Mouse (Mus musculus) intestine, embryonic 15.5 days (tissue): ENCODE results near the gene Notch2. TPM values are rescaled to one million over a fixed set of nuclear protein-coding genes. Genes with fewer than 3 reads are reported as not detected.
A peak's percentile ranks its signal among the peaks of the same experiment; 100 is the strongest.

Experiments used
- ATAC-seq: fragments of 200-750 bp; cut with Nextera tagmentation; 2 replicates; pipeline ENCODE4 v1.8.0; 2017; ENCODE audit warnings: moderate TSS enrichment, moderate library complexity
- H3K27ac ChIP-seq: fragments of 300-500 bp; sonication (generic); 2 replicates; pipeline ENCODE4 v1.5.1; 2015; ENCODE audit warnings: mild to moderate bottlenecking, inconsistent platforms
- H3K27me3 ChIP-seq: fragments of 300-500 bp; sonication (generic); replicated peaks from 2 replicates; pipeline ENCODE4 v1.6.1; 2015; ENCODE audit warnings: inconsistent platforms
- H3K36me3 ChIP-seq: fragments of 300-500 bp; sonication (generic); 2 replicates; pipeline ENCODE4 v1.6.1; 2015; ENCODE audit warnings: inconsistent platforms
- H3K4me1 ChIP-seq: fragments of 300-500 bp; sonication (generic); replicated peaks from 2 replicates; pipeline ENCODE4 v1.6.1; 2015; ENCODE audit warnings: inconsistent platforms
- H3K4me2 ChIP-seq: fragments of 300-500 bp; sonication (generic); replicated peaks from 2 replicates; pipeline ENCODE4 v1.6.1; 2015; ENCODE audit warnings: mild to moderate bottlenecking, inconsistent platforms
- H3K4me3 ChIP-seq: fragments of 300-500 bp; sonication (generic); replicated peaks from 2 replicates; pipeline ENCODE4 v1.5.1; 2015; ENCODE audit warnings: inconsistent platforms
- H3K9ac ChIP-seq: fragments of 300-500 bp; sonication (generic); 2 replicates; pipeline ENCODE4 v1.6.1; 2015; ENCODE audit warnings: inconsistent platforms
- H3K9me3 ChIP-seq: fragments of 300-500 bp; sonication (generic); 2 replicates; pipeline ENCODE4 v1.6.1; 2016; ENCODE audit warnings: inconsistent platforms
- WGBS: fragments of 180-500 bp; shearing (Covaris S2); methylation state at CpG from one replicate; pipeline ENCODE4 v1.1.7; 2015; 5-methylcytosine and 5-hydroxymethylcytosine counted together
- polyA plus RNA-seq: library from polyadenylated mRNA; unstranded; fragments of >200 nt; fragmentation: Nextera tagmentation; extraction: Ambion mirVana; gene quantifications from 2 replicates; pipeline ENCODE4 v1.2.1, GENCODE M21; 2015

The Notch2 gene
- polyA plus RNA-seq, 1 experiment from 2014 or later, result 17.9 TPM

DNA sequence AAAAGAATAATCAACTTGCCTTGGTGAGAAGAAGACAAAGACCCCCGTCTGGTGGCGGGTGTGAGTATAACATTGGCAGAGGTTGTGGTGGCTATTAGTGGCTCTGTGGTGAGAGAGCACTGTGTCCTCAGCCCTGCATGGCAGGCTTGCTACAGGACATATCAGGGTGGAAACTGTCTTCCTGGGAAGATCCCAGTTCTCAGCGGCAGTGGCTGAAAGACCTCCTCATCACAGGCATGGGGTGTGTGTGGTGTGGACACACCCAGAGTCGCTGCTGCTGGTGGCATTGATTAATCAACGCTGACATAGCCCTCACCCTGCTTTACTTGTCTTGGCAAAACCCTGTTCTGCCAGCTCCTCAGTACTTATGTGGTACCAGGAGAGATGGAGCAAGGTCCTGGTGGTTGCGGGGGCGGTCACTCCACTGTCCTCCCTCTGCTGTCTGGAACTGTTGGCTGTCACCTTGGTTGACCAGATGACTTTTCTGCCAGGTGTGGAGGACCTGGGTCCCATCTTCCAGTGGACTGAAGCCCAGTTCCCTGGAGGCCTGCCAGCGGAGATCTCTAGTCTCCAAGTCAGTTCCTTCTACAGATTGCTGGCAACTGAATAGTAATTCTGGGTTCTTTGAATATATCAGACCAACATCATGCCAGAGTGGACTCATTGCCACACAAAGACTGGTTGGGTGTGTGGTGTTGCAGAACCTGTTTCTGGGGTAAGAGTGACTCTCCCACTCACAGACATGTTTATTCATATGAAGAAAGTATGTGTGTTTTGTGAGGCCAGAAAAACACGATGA, 7.3 kb downstream of the Notch2 start:
- no peak for ATAC-seq
- peaks cover 41% of the 10 kb centered on the region for H3K4me1 ChIP-seq
- no peak overlapping the region for H3K4me2 ChIP-seq

DNA sequence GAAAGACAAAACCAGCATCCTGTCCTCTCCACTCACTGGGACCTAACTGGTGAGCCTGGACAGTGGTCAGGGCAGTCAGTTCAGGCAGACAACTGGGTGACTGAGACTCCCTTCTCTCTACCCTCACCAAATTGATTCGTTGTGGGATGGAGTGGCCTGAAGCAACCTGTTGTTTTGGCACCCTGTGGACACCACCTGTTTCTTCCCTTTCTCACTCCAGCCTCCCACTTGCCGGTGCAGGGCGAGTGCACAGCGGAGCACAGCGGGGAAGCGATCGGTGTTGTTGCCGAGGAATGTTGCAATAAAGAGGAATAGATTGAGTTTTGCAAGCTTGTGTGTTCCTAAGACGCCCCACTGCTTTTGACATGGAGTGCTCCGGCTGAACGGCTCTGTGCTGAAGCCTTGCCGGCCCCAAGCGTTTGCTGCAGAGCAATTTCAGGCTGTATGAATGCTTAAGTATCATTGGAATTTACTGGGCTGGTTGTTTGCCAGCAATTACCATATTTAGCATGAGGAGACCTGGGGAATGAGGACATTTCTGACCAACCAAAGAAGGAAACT, 11.0 kb downstream of the Notch2 start:
- 7% methylated on average over 13 of the region's 13 CpGs for WGBS
- Histone ChIP-seq H3K27ac (peak overlapping the region; percentile 86), H3K4me1 (peaks cover 50% of the 10 kb centered on the region), H3K9me3 (no peaks in the 10 kb centered on the region), H3K4me3 (peak overlapping the region; percentile 12; the same call in 1 of the 2 replicates), H3K27me3 (no peaks in the 10 kb centered on the region), H3K9ac (peak overlapping the region; percentile 13; the same call in 1 of the 2 replicates), H3K36me3 (no peaks in the 10 kb centered on the region), H3K4me2 (peak overlapping the region; percentile 54)
- ATAC-seq, result peak; percentile 67

More for the DNA sequence above, 7.3 kb downstream of the Notch2 start:
- no peaks in the 10 kb centered on the region for H3K9me3 ChIP-seq
- no peak overlapping the region for H3K4me3 ChIP-seq
- no peaks in the 10 kb centered on the region for H3K36me3 ChIP-seq
- no peak overlapping the region for H3K27ac ChIP-seq
- WGBS, result 68% methylated on average over 9 of the region's 9 CpGs
- H3K9ac ChIP-seq, result no peak overlapping the region
- H3K27me3 ChIP-seq, result no peaks in the 10 kb centered on the region

DNA sequence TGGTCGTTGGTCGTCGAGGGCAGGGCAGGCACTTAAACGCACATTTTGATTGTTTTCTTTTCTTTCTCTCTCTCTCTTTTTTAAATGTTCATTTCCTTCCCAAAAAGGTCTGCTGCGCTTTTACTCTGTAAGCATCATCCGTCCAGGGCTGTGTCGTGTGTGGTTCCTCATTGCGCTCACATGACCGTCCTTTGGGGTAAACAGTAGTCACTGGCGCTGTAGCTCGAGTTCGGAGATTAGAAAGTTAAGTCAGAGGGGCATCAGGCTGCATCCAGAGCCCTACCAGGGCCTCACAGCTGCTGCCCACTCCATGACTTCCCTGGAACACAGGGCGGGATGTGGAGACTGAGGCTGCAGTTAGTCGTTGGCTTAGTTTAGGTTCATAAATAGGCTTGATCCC, 12.2 kb downstream of the Notch2 start:
- H3K4me1 ChIP-seq, result peaks cover 49% of the 10 kb centered on the region
- no peak overlapping the region for H3K9ac ChIP-seq
- no peaks in the 10 kb centered on the region for H3K36me3 ChIP-seq
- 33% methylated on average over 14 of the region's 14 CpGs for WGBS
- H3K4me2 ChIP-seq, result no peak overlapping the region
- ATAC-seq, result no peak
- no peaks in the 10 kb centered on the region for H3K9me3 ChIP-seq
- H3K4me3 ChIP-seq, result no peak overlapping the region
- peak overlapping the region; percentile 86 for H3K27ac ChIP-seq
- no peaks in the 10 kb centered on the region for H3K27me3 ChIP-seq

DNA sequence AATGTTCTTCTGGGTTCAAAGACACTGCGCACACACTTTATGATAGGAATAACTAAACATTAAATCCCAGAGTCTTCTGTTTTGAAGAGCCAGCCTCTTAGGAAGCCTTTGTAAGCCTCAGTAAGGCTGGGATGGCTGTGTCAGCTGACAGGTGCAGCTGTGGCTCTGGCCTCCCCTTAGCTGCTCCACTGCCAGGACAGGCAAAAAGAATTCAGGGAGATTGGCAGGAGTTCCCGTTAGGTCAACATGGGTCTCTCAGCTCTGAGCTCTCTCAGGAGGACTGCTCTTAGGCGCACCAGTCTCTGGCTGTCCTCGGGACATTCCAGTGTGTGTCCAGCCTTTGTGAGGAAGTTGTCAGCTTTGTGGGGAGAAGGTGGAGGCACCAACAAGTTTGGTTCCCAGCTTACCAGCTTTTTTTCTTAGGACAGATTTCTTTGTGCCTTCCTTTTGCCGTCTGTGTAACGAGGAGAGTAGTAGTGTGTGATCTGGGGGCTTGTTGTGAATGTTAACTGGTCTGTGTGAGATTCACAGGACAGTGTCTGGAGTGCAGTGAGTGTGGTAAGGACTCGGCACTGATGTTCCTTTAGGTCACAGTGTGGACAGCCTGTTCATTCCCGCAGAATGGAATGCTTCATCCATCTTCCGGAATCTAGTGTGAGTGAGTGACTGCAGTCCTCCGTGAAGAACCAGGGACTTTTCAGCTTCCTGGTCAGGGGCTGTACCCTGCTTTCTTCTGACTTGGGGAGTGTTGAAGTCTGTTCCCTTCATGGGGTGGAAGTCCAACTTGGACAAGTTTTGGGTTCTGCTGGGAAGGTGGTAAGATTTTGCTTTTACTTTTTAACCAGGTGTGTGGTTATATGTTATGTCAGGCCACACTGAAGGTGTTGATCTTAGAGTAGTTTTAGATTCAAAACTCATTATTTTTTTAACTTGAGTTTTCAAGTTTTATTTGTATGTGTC, 12.9 kb downstream of the Notch2 start:
- Histone ChIP-seq H3K4me3 (no peak overlapping the region), H3K27me3 (no peaks in the 10 kb centered on the region), H3K9me3 (no peaks in the 10 kb centered on the region), H3K9ac (no peak overlapping the region), H3K27ac (peak overlapping the region; percentile 86), H3K4me2 (no peak overlapping the region), H3K36me3 (no peaks in the 10 kb centered on the region), H3K4me1 (peaks cover 47% of the 10 kb centered on the region)
- 40% methylated on average over 10 of the region's 10 CpGs for WGBS
- peak; percentile 32 for ATAC-seq

DNA sequence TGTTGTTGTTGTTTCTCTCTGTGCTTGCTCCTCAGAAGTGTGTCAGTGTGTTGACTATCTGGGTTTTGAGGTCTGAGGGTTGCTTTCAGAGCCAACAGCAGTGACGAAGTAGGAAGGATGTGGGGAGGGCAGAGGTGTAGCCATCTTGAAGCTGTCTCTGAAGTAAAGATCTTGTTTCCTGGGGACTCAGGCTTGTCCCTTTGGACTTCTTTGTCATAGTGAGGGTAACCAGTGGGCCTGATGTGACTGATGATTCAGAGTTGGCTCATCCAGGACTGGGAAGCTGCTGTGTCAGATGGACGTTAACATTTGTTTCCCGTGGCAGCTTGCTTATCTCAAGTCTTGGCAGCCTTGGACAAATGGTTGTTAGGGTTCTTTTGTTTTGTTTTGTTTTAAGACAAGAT, 14.0 kb downstream of the Notch2 start:
- WGBS, result 33% methylated on average over 3 of the region's 3 CpGs
- ATAC-seq, result no peak
- Histone ChIP-seq H3K9me3 (no peaks in the 10 kb centered on the region), H3K4me2 (no peak overlapping the region), H3K9ac (no peak overlapping the region), H3K36me3 (no peaks in the 10 kb centered on the region), H3K27me3 (no peaks in the 10 kb centered on the region), H3K4me1 (peaks cover 51% of the 10 kb centered on the region), H3K4me3 (no peak overlapping the region), H3K27ac (no peak overlapping the region)

DNA sequence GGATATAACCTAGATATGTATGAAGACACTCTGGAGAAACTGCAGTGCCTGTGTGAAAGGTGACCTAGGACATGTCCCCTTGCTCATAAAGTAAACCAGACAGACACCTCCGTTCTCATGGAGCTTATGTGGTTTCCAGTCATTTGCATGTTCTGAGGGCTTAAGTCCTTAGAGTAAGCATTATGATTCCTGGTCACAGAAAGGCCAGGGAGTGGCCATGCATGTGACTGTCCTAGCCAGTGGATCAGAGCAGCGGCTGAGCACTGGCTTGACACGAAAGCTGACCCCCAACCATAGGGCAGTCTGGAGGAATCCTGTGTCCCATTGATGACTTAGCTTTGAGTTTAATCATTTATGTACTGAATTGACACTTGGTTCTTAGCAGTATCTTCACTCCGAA, 14.7 kb downstream of the Notch2 start:
- WGBS, result 61% methylated on average over 4 of the region's 4 CpGs
- Histone ChIP-seq H3K27ac (no peak overlapping the region), H3K27me3 (no peaks in the 10 kb centered on the region), H3K4me3 (no peak overlapping the region), H3K9ac (no peak overlapping the region), H3K4me1 (peaks cover 55% of the 10 kb centered on the region), H3K36me3 (no peaks in the 10 kb centered on the region), H3K9me3 (no peaks in the 10 kb centered on the region), H3K4me2 (no peak overlapping the region)
- ATAC-seq, result no peak

DNA sequence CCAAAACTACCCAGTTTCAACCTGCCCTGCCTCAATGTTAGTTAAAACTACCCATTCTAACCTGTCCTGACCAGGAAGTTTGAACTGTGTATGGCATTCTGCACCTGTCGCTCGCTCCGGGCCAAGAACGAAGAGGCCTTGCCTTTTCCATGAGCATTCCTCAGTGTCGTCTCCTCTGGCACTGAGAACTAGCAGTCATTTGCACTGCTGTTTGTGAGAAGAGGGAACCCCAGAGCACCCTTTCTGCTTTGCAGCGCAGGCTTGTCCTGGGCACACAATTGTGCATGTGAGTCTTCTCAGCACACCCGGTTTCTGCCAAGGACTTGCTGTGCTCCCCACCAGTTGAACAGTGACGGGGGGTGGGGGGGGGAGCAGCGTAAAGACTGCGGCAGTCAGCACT, 15.6 kb downstream of the Notch2 start:
- no peak overlapping the region for H3K4me3 ChIP-seq
- no peaks in the 10 kb centered on the region for H3K36me3 ChIP-seq
- H3K9ac ChIP-seq, result no peak overlapping the region
- H3K4me2 ChIP-seq, result no peak overlapping the region; the same call in 1 of the 2 replicates
- no peak overlapping the region for H3K27ac ChIP-seq
- WGBS, result 70% methylated on average over 10 of the region's 10 CpGs
- no peaks in the 10 kb centered on the region for H3K9me3 ChIP-seq
- no peaks in the 10 kb centered on the region for H3K27me3 ChIP-seq
- no peak for ATAC-seq
- peaks cover 55% of the 10 kb centered on the region for H3K4me1 ChIP-seq

DNA sequence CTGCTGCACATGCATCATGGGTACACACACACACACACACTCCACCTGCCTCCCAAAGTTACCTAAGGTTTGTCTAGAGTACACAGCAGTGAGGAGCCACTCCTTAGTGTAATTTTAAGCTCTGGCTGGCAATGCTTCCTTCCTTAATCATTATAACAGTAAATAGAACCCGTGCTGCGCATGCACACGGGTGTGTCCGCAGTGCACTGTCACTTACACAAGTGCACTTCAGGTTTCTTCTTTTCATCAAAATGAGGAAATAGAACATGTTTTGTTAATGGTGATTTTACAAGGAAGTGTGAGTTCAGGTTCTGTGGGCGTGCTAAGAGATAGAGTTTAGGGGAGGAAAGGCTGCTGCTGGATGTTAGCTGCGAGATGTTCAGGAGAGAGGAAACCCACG, 17.8 kb downstream of the Notch2 start:
- Histone ChIP-seq H3K36me3 (no peaks in the 10 kb centered on the region), H3K27me3 (no peaks in the 10 kb centered on the region), H3K4me2 (no peak overlapping the region), H3K4me3 (no peak overlapping the region), H3K27ac (peak overlapping the region; percentile 63; the same call in 1 of the 2 replicates), H3K9me3 (no peaks in the 10 kb centered on the region), H3K4me1 (peaks cover 56% of the 10 kb centered on the region), H3K9ac (no peak overlapping the region)
- 64% methylated on average over 7 of the region's 7 CpGs for WGBS
- ATAC-seq, result peak; percentile 62

DNA sequence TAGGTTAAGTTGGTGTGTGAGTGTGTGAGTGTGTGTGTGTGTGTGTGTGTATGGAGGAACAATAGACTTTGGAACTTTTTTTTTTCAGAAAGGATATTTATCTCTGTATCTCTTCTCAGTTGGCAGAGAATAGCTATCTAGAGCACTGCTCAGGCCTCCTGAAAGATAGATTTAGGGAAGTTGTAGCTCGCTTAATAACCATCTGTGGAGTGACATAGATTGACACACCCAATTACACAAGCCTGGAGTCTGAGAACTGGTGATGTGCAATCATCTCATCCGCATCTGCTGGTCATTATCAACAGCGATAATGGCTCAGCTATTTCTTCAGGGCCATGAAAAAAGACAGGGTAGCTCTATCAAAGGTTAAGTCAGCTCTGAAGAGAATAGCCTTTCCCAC, 18.9 kb downstream of the Notch2 start:
- Histone ChIP-seq H3K36me3 (no peaks in the 10 kb centered on the region), H3K4me3 (no peak overlapping the region), H3K4me2 (no peak overlapping the region), H3K4me1 (peaks cover 57% of the 10 kb centered on the region), H3K9me3 (no peaks in the 10 kb centered on the region), H3K27ac (no peak overlapping the region), H3K9ac (no peak overlapping the region), H3K27me3 (no peaks in the 10 kb centered on the region)
- ATAC-seq, result no peak
- WGBS, result 69% methylated on average over 3 of the region's 3 CpGs

DNA sequence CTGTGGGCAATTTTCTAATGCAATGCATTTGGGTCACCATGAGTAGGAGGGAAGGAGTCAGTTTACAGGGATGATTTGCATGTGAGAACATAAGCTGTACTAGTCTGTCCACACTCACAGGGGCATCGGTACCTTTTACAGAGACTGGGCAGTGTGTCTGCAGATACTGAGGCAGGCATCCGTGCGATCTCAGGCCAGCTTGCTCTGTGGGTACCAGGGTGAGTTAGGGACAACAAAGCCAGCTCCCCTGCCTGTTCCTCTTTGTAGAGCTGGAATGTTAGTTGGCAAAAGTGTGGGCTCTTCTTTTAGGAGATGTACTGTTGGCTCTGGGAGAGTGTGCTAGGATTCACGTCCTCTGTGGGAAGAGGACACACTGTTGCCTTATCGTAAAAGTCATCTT, 19.6 kb downstream of the Notch2 start:
- Histone ChIP-seq H3K27me3 (no peaks in the 10 kb centered on the region), H3K4me1 (peaks cover 60% of the 10 kb centered on the region), H3K9ac (no peak overlapping the region), H3K4me2 (no peak overlapping the region), H3K4me3 (no peak overlapping the region), H3K36me3 (no peaks in the 10 kb centered on the region), H3K9me3 (no peaks in the 10 kb centered on the region), H3K27ac (no peak overlapping the region)
- ATAC-seq, result no peak
- WGBS, result 67% methylated on average over 5 of the region's 5 CpGs

DNA sequence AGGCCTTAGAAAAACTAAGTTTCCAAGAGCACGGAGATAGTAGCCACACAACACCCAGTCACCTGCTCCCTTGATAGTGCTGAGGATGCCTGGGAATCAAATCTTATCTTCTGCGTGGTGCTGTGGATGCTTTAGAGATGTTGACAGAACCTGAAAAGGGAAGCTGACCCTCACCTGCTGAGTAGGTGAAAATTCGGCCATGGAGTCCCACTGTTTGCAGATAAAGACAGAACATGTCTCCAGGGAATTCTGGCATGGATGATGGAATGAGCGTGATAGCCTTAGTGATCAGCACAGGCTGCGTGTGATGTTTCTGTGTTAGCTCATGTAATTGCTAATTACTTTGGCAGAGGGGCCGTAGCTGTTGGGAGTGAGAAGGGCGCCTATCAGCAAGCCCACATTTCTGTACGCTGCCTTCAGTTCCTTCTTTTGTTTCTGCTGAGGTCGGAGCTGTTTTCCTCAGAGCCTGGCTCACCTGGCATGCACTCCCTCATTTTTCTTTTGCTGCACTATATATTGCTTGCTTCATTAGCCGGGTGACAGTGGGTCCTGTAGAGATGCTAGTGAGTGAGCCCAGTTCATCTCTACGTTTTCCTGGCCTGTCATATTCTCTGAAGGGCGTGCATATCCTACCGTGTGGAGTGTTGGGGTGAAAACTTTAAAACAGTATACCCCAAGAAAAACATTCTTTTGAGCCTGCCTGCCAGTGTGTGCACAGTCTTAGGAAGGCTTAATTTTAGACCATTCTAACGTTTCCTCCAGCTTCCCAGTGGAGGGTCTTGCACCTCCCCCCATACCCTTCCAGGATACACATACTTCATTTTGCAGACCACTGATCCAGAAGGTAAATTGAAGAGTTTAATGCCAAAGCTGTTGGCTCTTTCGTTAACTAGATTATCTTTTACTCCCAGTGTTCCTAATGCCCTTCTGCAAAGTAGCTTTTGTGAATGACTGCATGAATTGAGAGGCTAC, 21.6 kb downstream of the Notch2 start:
- Histone ChIP-seq H3K27me3 (no peaks in the 10 kb centered on the region), H3K4me2 (no peak overlapping the region), H3K9me3 (no peaks in the 10 kb centered on the region), H3K9ac (no peak overlapping the region), H3K27ac (no peak overlapping the region), H3K4me3 (no peak overlapping the region), H3K36me3 (no peaks in the 10 kb centered on the region), H3K4me1 (peaks cover 56% of the 10 kb centered on the region)
- WGBS, result 56% methylated on average over 15 of the region's 15 CpGs
- ATAC-seq, result no peak
